Mouse (Mus musculus): ENCODE measurements around the gene Kansl2. TPM values are rescaled to one million over a fixed set of nuclear protein-coding genes. Genes with fewer than 3 reads are reported as not detected.
A peak's percentile ranks its signal among the peaks of the same experiment; 100 is the strongest.

Gene Kansl2
- polyA plus RNA-seq, 1 experiment from 2014 or later: 89.9 TPM

DNA sequence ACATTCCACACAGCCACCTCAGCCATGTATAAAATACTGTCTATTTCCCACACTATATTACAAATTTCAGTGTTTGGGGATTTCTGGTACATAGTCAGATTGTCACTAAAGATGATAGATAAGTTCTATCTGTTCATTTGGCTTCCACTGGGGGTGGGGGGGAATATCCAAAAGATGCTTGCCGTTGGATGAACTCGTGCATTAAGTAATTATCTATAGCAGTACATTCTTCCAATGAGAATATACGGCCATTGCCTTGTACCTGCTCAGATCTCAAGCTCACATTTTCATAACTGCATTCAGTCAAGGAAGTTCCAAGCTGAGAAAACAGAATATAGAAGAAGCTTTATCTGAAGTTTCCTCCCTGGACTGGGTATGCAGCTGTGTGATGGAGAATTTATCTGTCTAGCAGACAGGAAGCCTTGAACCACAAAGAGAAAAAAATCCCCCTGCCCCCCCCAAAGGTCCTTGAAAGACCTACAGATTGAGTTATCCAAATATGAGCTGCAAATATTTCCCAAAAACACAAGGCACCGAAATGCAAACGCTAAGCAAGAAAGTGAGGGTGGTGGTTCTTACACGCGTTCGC, 47.5 kb downstream of the Kansl2 start:
- no peak overlapping the region for H3K4me2 ChIP-seq (ENCODE audit: low read depth, low read length)
- 90% methylated on average over 8 of the region's 8 CpGs for WGBS
- ATAC-seq (ENCODE audit: low read depth): no peak
- H3K36me3 ChIP-seq (ENCODE audit: control insufficient read depth, insufficient read depth, low read length): no peaks in the 10 kb centered on the region
- H3K27me3 ChIP-seq (ENCODE audit: control insufficient read depth, insufficient read depth, low read depth, low read length): no peaks in the 10 kb centered on the region
- H3K27ac ChIP-seq (ENCODE audit: low read length): no peak overlapping the region
- H3K4me1 ChIP-seq (replicated peaks; ENCODE audit: control insufficient read depth, insufficient read depth, low read length): peaks cover 4% of the 10 kb centered on the region; the same call in 1 of the 2 replicates
- no peaks in the 10 kb centered on the region for H3K9me3 ChIP-seq (ENCODE audit: control insufficient read depth, low read length)
- no peak overlapping the region for H3K4me3 ChIP-seq (ENCODE audit: low read length)
- H3K9ac ChIP-seq (ENCODE audit: low read length): no peak overlapping the region

DNA sequence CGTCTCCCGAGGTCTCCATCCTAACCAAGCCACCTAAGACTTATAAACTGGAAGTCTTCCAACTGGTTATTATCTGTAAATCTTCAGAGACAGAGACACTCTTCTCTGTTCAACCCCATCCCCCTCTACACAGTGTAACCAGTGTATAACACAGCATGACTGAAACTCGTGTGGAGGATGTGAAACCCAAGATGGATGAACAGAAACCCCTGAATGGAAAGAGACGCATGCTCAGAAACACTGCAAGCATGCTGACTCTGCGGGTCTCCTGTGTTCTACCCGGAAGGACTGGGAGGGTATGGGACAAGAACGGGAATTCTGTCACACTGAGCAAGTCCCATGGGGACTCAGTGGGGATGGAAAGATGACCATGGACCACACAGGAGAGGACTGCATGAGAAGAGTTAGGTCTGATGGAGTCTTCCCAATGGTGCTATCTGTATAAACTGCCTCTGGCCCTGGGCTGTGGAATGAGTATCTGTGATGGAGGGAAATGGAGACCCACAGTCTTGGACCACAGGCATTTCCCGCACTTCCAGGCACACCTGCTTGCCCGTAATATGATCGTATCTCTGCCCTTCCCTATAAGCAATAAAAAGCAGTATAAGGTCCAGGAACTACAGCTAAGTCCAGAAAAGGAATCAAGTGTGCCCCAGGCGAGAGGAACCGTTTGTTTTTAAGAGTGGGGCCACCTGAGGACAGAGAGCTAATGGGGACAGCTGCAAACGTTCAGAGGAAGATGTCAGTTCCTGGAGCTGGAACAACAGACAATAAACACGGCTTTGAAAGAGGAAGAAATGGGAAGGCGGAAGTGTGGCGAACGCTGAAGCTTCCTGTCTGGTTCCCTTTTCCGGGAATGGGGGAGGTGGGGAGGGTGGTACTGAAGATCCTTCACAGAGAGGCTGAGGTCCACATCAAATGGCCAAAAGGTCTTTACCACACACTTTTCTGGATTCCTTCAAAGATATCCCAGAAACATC, 49.9 kb downstream of the Kansl2 start:
- Histone ChIP-seq H3K27ac (ENCODE audit: low read length) (peak overlapping the region; percentile 41), H3K4me1 (replicated peaks; ENCODE audit: control insufficient read depth, insufficient read depth, low read length) (peaks cover 4% of the 10 kb centered on the region; the same call in 1 of the 2 replicates), H3K36me3 (ENCODE audit: control insufficient read depth, insufficient read depth, low read length) (no peaks in the 10 kb centered on the region), H3K27me3 (ENCODE audit: control insufficient read depth, insufficient read depth, low read depth, low read length) (no peaks in the 10 kb centered on the region), H3K9me3 (ENCODE audit: control insufficient read depth, low read length) (no peaks in the 10 kb centered on the region), H3K9ac (ENCODE audit: low read length) (no peak overlapping the region), H3K4me3 (ENCODE audit: low read length) (no peak overlapping the region), H3K4me2 (ENCODE audit: low read depth, low read length) (no peak overlapping the region)
- no peak for ATAC-seq (ENCODE audit: low read depth)
- 55% methylated on average over 18 of the region's 18 CpGs for WGBS

DNA sequence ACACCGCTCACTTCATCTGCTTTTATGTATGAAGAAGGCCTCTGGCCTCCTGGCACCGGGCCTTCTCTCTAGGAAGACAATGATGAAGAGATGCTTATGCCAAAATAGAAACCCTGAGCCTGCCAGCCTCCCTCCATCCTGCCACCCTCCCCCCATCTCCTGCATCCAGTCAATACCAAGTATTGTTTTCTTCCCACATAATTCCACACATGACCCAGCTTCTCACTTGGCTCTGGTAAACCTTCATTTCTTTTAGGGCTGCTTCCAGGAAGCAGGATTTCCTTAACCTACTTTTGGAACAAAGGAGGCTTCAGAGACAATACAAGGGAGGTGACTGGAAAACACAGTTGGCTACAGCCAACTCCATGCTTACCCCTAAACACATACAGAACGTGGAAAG, 51.4 kb downstream of the Kansl2 start, which contains the start of gene Lalba:
Gene Lalba, minus strand, starts transcription at position 21 of the 400 bp plus-strand sequence.
- no peak within 1 kb of the TSS for H3K9ac ChIP-seq (ENCODE audit: low read length)
- H3K4me3 ChIP-seq (ENCODE audit: low read length): no peak within 1 kb of the TSS
- H3K4me2 ChIP-seq (ENCODE audit: low read depth, low read length): no peak within 1 kb of the TSS
- no peaks in the 10 kb centered on the region for H3K9me3 ChIP-seq (ENCODE audit: control insufficient read depth, low read length)
- peaks cover 4% of the 10 kb centered on the region; the same call in 1 of the 2 replicates for H3K4me1 ChIP-seq (replicated peaks; ENCODE audit: control insufficient read depth, insufficient read depth, low read length)
- H3K36me3 ChIP-seq (ENCODE audit: control insufficient read depth, insufficient read depth, low read length): no peaks in the 10 kb centered on the region
- H3K27me3 ChIP-seq (ENCODE audit: control insufficient read depth, insufficient read depth, low read depth, low read length): no peaks in the 10 kb centered on the region
- H3K27ac ChIP-seq (ENCODE audit: low read length): peak within 1 kb of the TSS; percentile 45; the same call in 1 of the 2 replicates
- peak; percentile 60 for ATAC-seq (ENCODE audit: low read depth)
- WGBS: 43% methylated on average over 3 of the region's 3 CpGs

DNA sequence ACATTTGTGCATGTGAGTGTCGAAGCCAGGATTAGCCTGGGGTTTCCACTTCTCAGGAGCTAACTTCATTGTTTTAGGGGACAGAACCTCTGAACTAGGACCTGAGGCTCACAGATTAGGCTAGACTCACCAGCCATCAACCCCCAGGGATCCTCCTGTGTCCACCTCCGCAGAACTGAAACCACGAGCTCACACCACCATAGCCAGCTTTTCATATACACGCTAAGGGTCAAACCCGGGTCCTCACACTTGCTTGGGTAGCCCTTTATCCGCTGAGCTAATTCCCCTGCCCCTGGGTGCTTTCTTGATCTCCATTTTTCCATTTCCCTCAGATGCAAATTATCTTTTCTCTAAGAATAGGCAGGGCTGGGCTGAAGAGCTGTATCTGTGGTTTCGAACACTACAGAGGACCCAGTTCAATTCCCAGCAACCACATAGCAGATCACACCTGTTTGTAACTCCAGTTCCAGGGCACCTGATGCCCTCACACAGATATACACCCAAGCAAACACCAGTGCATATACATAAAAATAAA, 54.4 kb downstream of the Kansl2 start:
- peaks cover 3% of the 10 kb centered on the region; the same call in 1 of the 2 replicates for H3K4me1 ChIP-seq (replicated peaks; ENCODE audit: control insufficient read depth, insufficient read depth, low read length)
- H3K4me3 ChIP-seq (ENCODE audit: low read length): no peak overlapping the region
- WGBS: 78% methylated on average over 7 of the region's 7 CpGs
- H3K4me2 ChIP-seq (ENCODE audit: low read depth, low read length): no peak overlapping the region
- H3K27ac ChIP-seq (ENCODE audit: low read length): no peak overlapping the region
- no peak overlapping the region for H3K9ac ChIP-seq (ENCODE audit: low read length)
- H3K36me3 ChIP-seq (ENCODE audit: control insufficient read depth, insufficient read depth, low read length): no peaks in the 10 kb centered on the region
- no peaks in the 10 kb centered on the region for H3K27me3 ChIP-seq (ENCODE audit: control insufficient read depth, insufficient read depth, low read depth, low read length)
- no peaks in the 10 kb centered on the region for H3K9me3 ChIP-seq (ENCODE audit: control insufficient read depth, low read length)
- ATAC-seq (ENCODE audit: low read depth): no peak

DNA sequence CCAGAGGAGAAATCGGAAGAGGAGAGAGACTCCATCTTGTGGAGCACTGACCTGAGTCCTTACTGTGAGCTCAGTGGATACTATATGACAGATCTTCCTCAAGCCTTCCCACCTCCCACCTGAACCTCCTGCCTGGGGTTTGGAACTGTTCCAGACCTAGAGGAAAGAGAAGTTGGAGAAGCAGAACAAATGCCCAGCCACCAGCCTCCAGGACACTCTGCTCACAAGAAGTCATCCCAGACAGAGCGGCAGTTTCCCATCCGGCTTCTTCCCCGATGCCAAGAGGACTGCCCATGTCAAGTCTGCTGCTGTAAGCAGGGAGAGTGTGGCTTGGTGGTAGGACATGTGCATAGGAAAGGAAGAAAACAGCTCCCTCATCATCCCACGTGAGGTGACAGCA, 57.8 kb downstream of the Kansl2 start:
- Histone ChIP-seq H3K27ac (ENCODE audit: low read length) (no peak overlapping the region), H3K9me3 (ENCODE audit: control insufficient read depth, low read length) (no peaks in the 10 kb centered on the region), H3K36me3 (ENCODE audit: control insufficient read depth, insufficient read depth, low read length) (no peaks in the 10 kb centered on the region), H3K9ac (ENCODE audit: low read length) (no peak overlapping the region), H3K4me2 (ENCODE audit: low read depth, low read length) (no peak overlapping the region), H3K4me1 (replicated peaks; ENCODE audit: control insufficient read depth, insufficient read depth, low read length) (no peaks in the 10 kb centered on the region), H3K4me3 (ENCODE audit: low read length) (no peak overlapping the region), H3K27me3 (ENCODE audit: control insufficient read depth, insufficient read depth, low read depth, low read length) (no peaks in the 10 kb centered on the region)
- no peak for ATAC-seq (ENCODE audit: low read depth)
- 84% methylated on average over 5 of the region's 5 CpGs for WGBS

DNA sequence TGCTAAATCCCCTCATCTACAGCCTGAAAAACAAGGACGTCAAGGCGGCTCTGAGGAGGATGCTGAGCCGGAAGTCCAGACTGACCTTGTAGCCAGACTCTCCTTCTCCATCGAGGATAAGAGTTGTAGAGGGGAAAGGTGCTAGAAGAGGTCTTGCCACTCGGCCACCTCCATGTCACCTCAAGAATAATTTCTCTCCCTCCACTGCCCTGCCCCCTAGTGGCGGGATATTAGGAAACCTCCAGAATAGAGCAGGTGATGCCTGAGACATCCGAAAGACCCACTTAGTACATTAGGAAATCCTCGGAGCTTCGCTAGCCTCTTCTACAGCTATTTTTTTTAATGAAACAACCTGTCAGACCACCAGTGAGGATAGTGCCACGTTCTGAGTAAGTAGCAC, 58.7 kb downstream of the Kansl2 start:
- Histone ChIP-seq H3K4me3 (ENCODE audit: low read length) (no peak overlapping the region), H3K4me2 (ENCODE audit: low read depth, low read length) (no peak overlapping the region), H3K4me1 (replicated peaks; ENCODE audit: control insufficient read depth, insufficient read depth, low read length) (no peaks in the 10 kb centered on the region), H3K27ac (ENCODE audit: low read length) (no peak overlapping the region), H3K9me3 (ENCODE audit: control insufficient read depth, low read length) (no peaks in the 10 kb centered on the region), H3K27me3 (ENCODE audit: control insufficient read depth, insufficient read depth, low read depth, low read length) (no peaks in the 10 kb centered on the region), H3K36me3 (ENCODE audit: control insufficient read depth, insufficient read depth, low read length) (no peaks in the 10 kb centered on the region), H3K9ac (ENCODE audit: low read length) (no peak overlapping the region)
- 46% methylated on average over 10 of the region's 10 CpGs for WGBS
- ATAC-seq (ENCODE audit: low read depth): no peak

DNA sequence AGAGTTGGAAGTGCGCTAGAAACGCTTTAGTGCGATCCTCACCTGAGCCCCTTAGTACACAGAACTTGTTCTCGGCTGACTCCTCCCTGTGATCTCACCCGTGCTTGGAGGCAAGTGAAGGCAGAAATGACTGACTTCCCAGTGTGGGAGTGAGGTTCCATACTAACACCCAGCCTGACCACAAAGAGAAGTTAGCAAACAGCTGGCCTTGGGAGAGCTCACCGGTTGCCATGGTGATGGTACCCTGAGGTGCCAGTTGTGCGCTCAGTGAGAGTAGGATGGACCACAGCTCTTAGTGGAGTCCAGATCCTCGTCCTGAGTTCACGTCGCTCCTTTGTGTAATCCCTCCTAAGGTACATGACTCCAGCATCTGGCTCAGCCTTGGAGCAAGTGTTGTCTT, 59.1 kb downstream of the Kansl2 start:
- no peak for ATAC-seq (ENCODE audit: low read depth)
- Histone ChIP-seq H3K4me3 (ENCODE audit: low read length) (no peak overlapping the region), H3K9me3 (ENCODE audit: control insufficient read depth, low read length) (no peaks in the 10 kb centered on the region), H3K9ac (ENCODE audit: low read length) (no peak overlapping the region), H3K27me3 (ENCODE audit: control insufficient read depth, insufficient read depth, low read depth, low read length) (no peaks in the 10 kb centered on the region), H3K4me1 (replicated peaks; ENCODE audit: control insufficient read depth, insufficient read depth, low read length) (no peaks in the 10 kb centered on the region), H3K4me2 (ENCODE audit: low read depth, low read length) (no peak overlapping the region), H3K36me3 (ENCODE audit: control insufficient read depth, insufficient read depth, low read length) (no peaks in the 10 kb centered on the region), H3K27ac (ENCODE audit: low read length) (no peak overlapping the region)
- WGBS: 73% methylated on average over 10 of the region's 10 CpGs

DNA sequence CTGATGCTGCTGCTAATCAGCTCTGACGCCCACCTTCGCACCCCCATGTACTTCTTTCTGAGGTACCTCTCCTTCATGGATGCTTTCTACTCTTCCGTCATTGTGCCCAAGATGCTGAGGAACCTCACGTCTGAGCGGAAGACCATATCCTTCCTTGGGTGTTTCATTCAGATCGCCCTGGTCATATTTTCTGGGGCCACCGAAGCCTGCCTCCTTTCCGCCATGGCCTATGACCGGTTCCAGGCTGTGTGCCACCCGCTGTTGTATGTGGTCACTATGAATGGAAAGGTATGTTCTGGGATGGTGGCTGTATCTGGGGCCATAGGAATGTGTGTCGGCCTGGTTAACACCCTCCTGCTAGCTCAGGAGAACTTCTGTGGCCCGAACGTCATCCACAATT, 62.5 kb downstream of the Kansl2 start:
- H3K9ac ChIP-seq (ENCODE audit: low read length): no peak overlapping the region
- H3K36me3 ChIP-seq (ENCODE audit: control insufficient read depth, insufficient read depth, low read length): no peaks in the 10 kb centered on the region
- H3K9me3 ChIP-seq (ENCODE audit: control insufficient read depth, low read length): no peaks in the 10 kb centered on the region
- no peaks in the 10 kb centered on the region for H3K27me3 ChIP-seq (ENCODE audit: control insufficient read depth, insufficient read depth, low read depth, low read length)
- ATAC-seq (ENCODE audit: low read depth): no peak
- H3K27ac ChIP-seq (ENCODE audit: low read length): no peak overlapping the region
- H3K4me2 ChIP-seq (ENCODE audit: low read depth, low read length): no peak overlapping the region
- no peak overlapping the region for H3K4me3 ChIP-seq (ENCODE audit: low read length)
- H3K4me1 ChIP-seq (replicated peaks; ENCODE audit: control insufficient read depth, insufficient read depth, low read length): no peaks in the 10 kb centered on the region
- WGBS: 91% methylated on average over 13 of the region's 13 CpGs

DNA sequence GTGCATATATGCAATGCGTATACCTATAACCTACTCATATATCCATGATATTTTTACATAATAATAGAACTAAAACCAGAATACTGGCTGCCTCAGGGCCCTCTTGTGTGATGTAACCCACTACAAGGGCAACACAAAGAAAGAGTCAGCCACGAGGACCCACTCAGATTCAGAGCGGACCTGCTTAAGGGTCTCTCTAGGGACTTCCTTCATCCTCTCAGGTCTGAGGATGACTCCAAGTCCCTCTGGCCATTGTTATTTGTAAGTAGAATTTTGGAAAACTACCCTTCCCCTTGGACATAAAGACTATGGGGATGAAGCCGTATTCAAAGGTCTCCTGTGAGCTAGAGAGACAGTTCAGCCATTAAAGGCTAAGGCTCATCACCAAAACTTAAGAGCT, 64.5 kb downstream of the Kansl2 start, which contains the start of gene OR5BS1P:
Gene OR5BS1P, plus strand, starts transcription at position 301 of the 400 bp plus-strand sequence.
- H3K9ac ChIP-seq (ENCODE audit: low read length): no peak within 1 kb of the TSS
- 82% methylated on average over 4 of the region's 4 CpGs for WGBS
- ATAC-seq (ENCODE audit: low read depth): no peak

More for the DNA sequence above, 64.5 kb downstream of the Kansl2 start, which contains the start of gene OR5BS1P:
- H3K27me3 ChIP-seq (ENCODE audit: control insufficient read depth, insufficient read depth, low read depth, low read length): no peaks in the 10 kb centered on the region
- no peak within 1 kb of the TSS for H3K4me3 ChIP-seq (ENCODE audit: low read length)
- H3K4me1 ChIP-seq (replicated peaks; ENCODE audit: control insufficient read depth, insufficient read depth, low read length): no peaks in the 10 kb centered on the region
- no peak within 1 kb of the TSS for H3K4me2 ChIP-seq (ENCODE audit: low read depth, low read length)
- no peaks in the 10 kb centered on the region for H3K36me3 ChIP-seq (ENCODE audit: control insufficient read depth, insufficient read depth, low read length)
- no peak within 1 kb of the TSS for H3K27ac ChIP-seq (ENCODE audit: low read length)
- no peaks in the 10 kb centered on the region for H3K9me3 ChIP-seq (ENCODE audit: control insufficient read depth, low read length)

All from lung, embryonic 16.5 days (tissue).